Mouse (Mus musculus) liver, embryonic 16.5 days (tissue): ENCODE results near the gene Pmel. TPM values are rescaled to one million over a fixed set of nuclear protein-coding genes. Genes with fewer than 3 reads are reported as not detected.

Source experiments
- ATAC-seq: fragments of 200-750 bp; cut with Nextera tagmentation; 2 replicates; pipeline ENCODE4 v1.8.0; 2017; ENCODE audit warnings: low read depth, mild to moderate bottlenecking, moderate number of reproducible peaks, moderate library complexity
- H3K27ac ChIP-seq: fragments of 300-500 bp; sonication (generic); 2 replicates; pipeline ENCODE4 v1.5.1; 2014; ENCODE audit warnings: mild to moderate bottlenecking, low read length
- H3K27me3 ChIP-seq: fragments of 300-500 bp; sonication (generic); 2 replicates; pipeline ENCODE4 v1.6.1; 2014; ENCODE audit warnings: low read depth, low read length, mixed read lengths; ENCODE audit not compliant: control insufficient read depth, insufficient read depth
- H3K36me3 ChIP-seq: fragments of 300-500 bp; sonication (generic); 2 replicates; pipeline ENCODE4 v1.6.1; 2014; ENCODE audit warnings: mild to moderate bottlenecking; ENCODE audit not compliant: control insufficient read depth, insufficient read depth
- H3K4me1 ChIP-seq: fragments of 300-500 bp; sonication (generic); 2 replicates; pipeline ENCODE4 v1.6.1; 2014; ENCODE audit warnings: low read depth, low read length, mixed read lengths; ENCODE audit not compliant: control insufficient read depth
- H3K4me2 ChIP-seq: fragments of 300-500 bp; sonication (generic); 2 replicates; pipeline ENCODE4 v1.6.1; 2014; ENCODE audit warnings: low read depth, low read length, mixed read lengths
- H3K4me3 ChIP-seq: fragments of 300-500 bp; sonication (generic); 2 replicates; pipeline ENCODE4 v1.5.1; 2014; ENCODE audit warnings: low read depth, mild to moderate bottlenecking, low read length
- H3K9ac ChIP-seq: fragments of 300-500 bp; sonication (generic); 2 replicates; pipeline ENCODE4 v1.6.1; 2014; ENCODE audit warnings: low read depth, low read length
- H3K9me3 ChIP-seq: fragments of 300-500 bp; sonication (generic); replicated peaks from 2 replicates; pipeline ENCODE4 v1.6.1; 2016; ENCODE audit warnings: low read length; ENCODE audit not compliant: control insufficient read depth
- WGBS: fragments of 180-500 bp; shearing (Covaris S2); extraction: QIAGEN DNeasy Blood & Tissue Kit; methylation state at CpG from one replicate; pipeline ENCODE4 v1.1.7; 2014; ENCODE audit not compliant: insufficient replicate concordance; 5-methylcytosine and 5-hydroxymethylcytosine counted together
- polyA plus RNA-seq: library from polyadenylated mRNA; unstranded; fragments of >200 nt; fragmentation: Nextera tagmentation; extraction: Ambion mirVana; gene quantifications from 2 replicates; pipeline ENCODE4 v1.2.1, GENCODE M21; 2015

Pmel gene
- 0.43 and 0.59 TPM in 2 replicates for polyA plus RNA-seq

- H3K4me3 ChIP-seq: peak within 1 kb of the TSS; percentile 79
- peak within 1 kb of the TSS; percentile 80 for H3K9ac ChIP-seq
- H3K9me3 ChIP-seq: no peaks in the 10 kb centered on the region
- H3K27ac ChIP-seq: peak within 1 kb of the TSS; percentile 87
- peaks cover 16% of the 10 kb centered on the region for H3K36me3 ChIP-seq
- peak within 1 kb of the TSS; percentile 73 for H3K4me2 ChIP-seq
- ATAC-seq: no peak
- 22% methylated on average over 4 of the region's 4 CpGs for WGBS
- H3K27me3 ChIP-seq: no peaks in the 10 kb centered on the region
- peaks cover 21% of the 10 kb centered on the region for H3K4me1 ChIP-seq
These were observed at the start of gene Pmel for GRCm38 (mm10) chr10:128703895-128704294. Pmel (plus strand) TSS chr10:128704195.

GRCm38 (mm10) chr10:128655254-128655653 lies 48.7 kb upstream of the Pmel start:
- 28% methylated on average over 3 of the region's 3 CpGs for WGBS
- no peak overlapping the region for H3K4me3 ChIP-seq
- H3K27me3 ChIP-seq: no peaks in the 10 kb centered on the region
- peak; percentile 74 for ATAC-seq
- no peak overlapping the region for H3K9ac ChIP-seq
- H3K4me2 ChIP-seq: no peak overlapping the region
- H3K27ac ChIP-seq: no peak overlapping the region
- peaks cover 9% of the 10 kb centered on the region for H3K4me1 ChIP-seq
- H3K36me3 ChIP-seq: no peaks in the 10 kb centered on the region
- H3K9me3 ChIP-seq: no peaks in the 10 kb centered on the region

- Histone ChIP-seq H3K4me1 (peaks cover 9% of the 10 kb centered on the region), H3K9me3 (no peaks in the 10 kb centered on the region), H3K9ac (no peak overlapping the region), H3K36me3 (no peaks in the 10 kb centered on the region), H3K27ac (no peak overlapping the region), H3K27me3 (no peaks in the 10 kb centered on the region), H3K4me3 (no peak overlapping the region), H3K4me2 (no peak overlapping the region)
- 59% methylated on average over 1 of the region's 1 CpGs for WGBS
- ATAC-seq: no peak
These were observed 47.3 kb upstream of the Pmel start for GRCm38 (mm10) chr10:128656731-128657130.

DNA sequence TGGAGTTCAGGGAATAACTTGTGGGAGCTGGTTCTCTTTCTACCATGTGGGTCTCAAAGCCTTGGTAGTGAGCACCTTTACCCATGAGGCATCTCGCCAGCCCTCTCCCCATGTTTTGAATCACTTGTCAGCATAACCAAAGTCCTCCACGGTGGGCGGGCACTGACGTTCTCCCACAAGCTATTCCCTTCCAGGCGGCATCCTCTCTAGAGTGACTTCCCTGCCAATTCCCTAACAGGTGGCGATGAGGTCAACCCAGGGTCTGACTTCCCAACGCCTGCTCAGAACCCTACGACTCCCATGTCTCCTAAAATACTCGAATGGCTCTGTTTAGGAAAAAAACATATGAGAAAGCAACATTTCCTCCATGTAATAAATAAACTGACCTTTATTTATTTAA lies 46.2 kb upstream of the Pmel start:
- ATAC-seq: no peak
- WGBS: 51% methylated on average over 9 of the region's 9 CpGs
- no peak overlapping the region for H3K27ac ChIP-seq

GRCm38 (mm10) chr10:128659490-128659889 lies 44.5 kb upstream of the Pmel start:
- H3K4me2 ChIP-seq: no peak overlapping the region
- H3K27ac ChIP-seq: no peak overlapping the region
- H3K4me1 ChIP-seq: peaks cover 24% of the 10 kb centered on the region
- no peak overlapping the region for H3K4me3 ChIP-seq
- H3K27me3 ChIP-seq: no peaks in the 10 kb centered on the region
- no peaks in the 10 kb centered on the region for H3K9me3 ChIP-seq
- 51% methylated on average over 9 of the region's 9 CpGs for WGBS
- H3K9ac ChIP-seq: no peak overlapping the region
- no peaks in the 10 kb centered on the region for H3K36me3 ChIP-seq
- ATAC-seq: no peak

More for the DNA sequence above, 46.2 kb upstream of the Pmel start:
- no peaks in the 10 kb centered on the region for H3K9me3 ChIP-seq
- H3K4me1 ChIP-seq: peaks cover 12% of the 10 kb centered on the region
- H3K4me3 ChIP-seq: no peak overlapping the region
- no peak overlapping the region for H3K9ac ChIP-seq
- H3K4me2 ChIP-seq: no peak overlapping the region
- no peaks in the 10 kb centered on the region for H3K27me3 ChIP-seq
- H3K36me3 ChIP-seq: no peaks in the 10 kb centered on the region

GRCm38 (mm10) chr10:128662465-128662864 lies 41.5 kb upstream of the Pmel start:
- Histone ChIP-seq H3K27me3 (peaks cover 2% of the 10 kb centered on the region; the same call in 1 of the 2 replicates), H3K4me2 (no peak overlapping the region), H3K4me1 (peaks cover 34% of the 10 kb centered on the region), H3K4me3 (no peak overlapping the region), H3K9ac (no peak overlapping the region), H3K9me3 (no peaks in the 10 kb centered on the region), H3K36me3 (no peaks in the 10 kb centered on the region), H3K27ac (no peak overlapping the region)
- no peak for ATAC-seq

GRCm38 (mm10) chr10:128663441-128664220 lies 40.4 kb upstream of the Pmel start:
- Histone ChIP-seq H3K4me3 (no peak overlapping the region), H3K27ac (no peak overlapping the region), H3K9me3 (no peaks in the 10 kb centered on the region), H3K36me3 (no peaks in the 10 kb centered on the region), H3K4me2 (no peak overlapping the region), H3K9ac (no peak overlapping the region), H3K27me3 (peaks cover 8% of the 10 kb centered on the region), H3K4me1 (peaks cover 36% of the 10 kb centered on the region)
- no peak for ATAC-seq
- WGBS: 21% methylated on average over 5 of the region's 5 CpGs

- peak; percentile 80 for ATAC-seq
- H3K4me2 ChIP-seq: peak overlapping the region; percentile 33; the same call in 1 of the 2 replicates
- H3K4me3 ChIP-seq: no peak overlapping the region
- no peaks in the 10 kb centered on the region for H3K9me3 ChIP-seq
- H3K36me3 ChIP-seq: no peaks in the 10 kb centered on the region
- H3K27ac ChIP-seq: peak overlapping the region; percentile 69
- WGBS: 23% methylated on average over 3 of the region's 3 CpGs
- peaks cover 41% of the 10 kb centered on the region for H3K4me1 ChIP-seq
- H3K9ac ChIP-seq: no peak overlapping the region
- peaks cover 19% of the 10 kb centered on the region for H3K27me3 ChIP-seq
These were observed 39.2 kb upstream of the Pmel start for GRCm38 (mm10) chr10:128664808-128665207.

DNA sequence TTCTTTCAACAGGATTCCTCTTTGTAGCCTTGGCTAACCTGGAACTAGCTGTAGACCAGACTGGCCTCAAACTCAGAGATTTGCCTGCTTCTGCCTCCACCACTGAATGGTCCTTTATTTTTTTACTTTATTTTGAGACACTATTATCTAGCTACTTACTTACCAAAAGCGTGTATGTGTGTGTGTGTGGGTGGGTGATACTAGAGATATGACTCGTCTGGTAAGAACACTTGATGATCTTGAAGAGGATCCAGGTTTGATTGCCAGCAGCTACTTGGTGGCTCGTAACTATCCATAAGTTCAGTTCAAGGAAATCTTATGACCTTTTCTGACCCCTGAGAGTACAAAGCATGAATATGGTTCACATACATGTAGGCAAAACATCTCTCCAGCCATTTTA lies 38.7 kb upstream of the Pmel start:
- ATAC-seq: peak; percentile 76

More for the DNA sequence above, 38.7 kb upstream of the Pmel start:
- H3K27ac ChIP-seq: peak overlapping the region; percentile 69
- H3K4me1 ChIP-seq: peaks cover 41% of the 10 kb centered on the region
- no peak overlapping the region for H3K9ac ChIP-seq
- no peak overlapping the region for H3K4me3 ChIP-seq
- H3K9me3 ChIP-seq: no peaks in the 10 kb centered on the region
- peak overlapping the region; percentile 33; the same call in 1 of the 2 replicates for H3K4me2 ChIP-seq
- H3K27me3 ChIP-seq: peaks cover 22% of the 10 kb centered on the region
- 34% methylated on average over 3 of the region's 3 CpGs for WGBS
- no peaks in the 10 kb centered on the region for H3K36me3 ChIP-seq
